Mouse (Mus musculus): ENCODE results near the gene Add1. TPM values are rescaled to one million over a fixed set of nuclear protein-coding genes. Genes with fewer than 3 reads are reported as not detected.
A peak's percentile ranks its signal among the peaks of the same experiment; 100 is the strongest.
"Not testable (repeated sequence)": the region's sequence is repeated elsewhere in the genome, so short reads cannot be mapped to it uniquely, and the experiment has no call there.

Add1 gene
- polyA plus RNA-seq, 1 experiment from 2014 or later = 158 TPM

DNA sequence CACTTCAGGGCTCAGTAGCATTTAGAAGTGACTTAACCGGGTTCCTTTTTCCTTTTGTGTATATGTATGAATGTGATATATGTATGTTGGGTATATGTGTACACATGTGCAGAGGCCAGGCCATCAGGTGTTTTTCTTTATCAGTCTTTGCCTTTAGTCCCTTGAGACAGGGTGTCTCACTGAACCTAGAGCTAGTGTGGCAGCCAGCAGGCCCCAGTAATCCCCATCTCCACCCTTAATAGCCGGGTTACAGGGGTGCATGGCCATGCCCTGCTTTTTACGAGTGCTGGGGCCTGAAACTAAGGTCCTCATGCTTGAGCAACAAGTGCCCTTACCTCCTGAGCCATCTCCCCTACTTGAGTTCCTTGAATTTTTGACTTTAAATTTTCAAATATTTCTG is 1.9 kb upstream of the Add1 start:
- ATAC-seq (replicated peaks; ENCODE audit: extremely low read depth, insufficient read depth, low FRiP score) = no peak

DNA sequence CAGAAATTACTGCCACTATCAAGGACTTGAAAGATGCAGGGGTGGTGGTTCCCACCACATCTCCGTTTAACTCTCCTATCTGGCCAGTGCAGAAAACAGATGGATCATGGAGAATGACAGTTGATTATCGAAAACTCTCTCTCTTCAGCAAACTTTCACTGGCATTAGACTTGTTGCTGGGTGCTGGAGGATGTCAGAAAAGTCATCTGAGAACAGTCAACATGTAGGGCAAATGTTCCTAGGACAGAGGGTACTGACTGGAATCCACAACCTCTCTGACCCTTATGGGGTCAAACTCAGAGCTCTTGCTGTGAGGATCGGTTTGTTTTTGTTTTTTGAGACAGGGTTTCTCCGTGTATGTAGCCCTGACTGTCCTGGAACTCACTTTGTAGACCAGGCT is 896 bp upstream of the Add1 start:
- H3K9ac ChIP-seq (ENCODE audit: low read length) = peak overlapping the region; percentile 82
- H3K4me3 ChIP-seq (ENCODE audit: low read length) = peak overlapping the region; percentile 97
- H3K36me3 ChIP-seq (ENCODE audit: control insufficient read depth, insufficient read depth); H3K27me3 ChIP-seq (ENCODE audit: control insufficient read depth, insufficient read depth, low read length); ATAC-seq (replicated peaks; ENCODE audit: extremely low read depth, insufficient read depth, low FRiP score); H3K9me3 ChIP-seq (replicated peaks; ENCODE audit: control insufficient read depth, low read length): not testable (repeated sequence)
- H3K4me2 ChIP-seq (ENCODE audit: low read depth, low read length) = peak overlapping the region; percentile 71
- WGBS = 26% methylated on average over 4 of the region's 4 CpGs
- peak overlapping the region; percentile 92 for H3K27ac ChIP-seq (ENCODE audit: low read length)
- peaks cover 16% of the 10 kb centered on the region for H3K4me1 ChIP-seq (ENCODE audit: control insufficient read depth, insufficient read depth, low read length)

More for the DNA sequence above, 1.9 kb upstream of the Add1 start:
- H3K9me3 ChIP-seq (replicated peaks; ENCODE audit: control insufficient read depth, low read length) = no peaks in the 10 kb centered on the region
- no peak overlapping the region for H3K4me2 ChIP-seq (ENCODE audit: low read depth, low read length)
- no peaks in the 10 kb centered on the region for H3K36me3 ChIP-seq (ENCODE audit: control insufficient read depth, insufficient read depth)
- H3K27me3 ChIP-seq (ENCODE audit: control insufficient read depth, insufficient read depth, low read length) = no peaks in the 10 kb centered on the region
- H3K27ac ChIP-seq (ENCODE audit: low read length) = no peak overlapping the region
- peaks cover 16% of the 10 kb centered on the region for H3K4me1 ChIP-seq (ENCODE audit: control insufficient read depth, insufficient read depth, low read length)
- no peak overlapping the region for H3K4me3 ChIP-seq (ENCODE audit: low read length)
- H3K9ac ChIP-seq (ENCODE audit: low read length) = no peak overlapping the region
- 89% methylated on average over 3 of the region's 3 CpGs for WGBS

DNA sequence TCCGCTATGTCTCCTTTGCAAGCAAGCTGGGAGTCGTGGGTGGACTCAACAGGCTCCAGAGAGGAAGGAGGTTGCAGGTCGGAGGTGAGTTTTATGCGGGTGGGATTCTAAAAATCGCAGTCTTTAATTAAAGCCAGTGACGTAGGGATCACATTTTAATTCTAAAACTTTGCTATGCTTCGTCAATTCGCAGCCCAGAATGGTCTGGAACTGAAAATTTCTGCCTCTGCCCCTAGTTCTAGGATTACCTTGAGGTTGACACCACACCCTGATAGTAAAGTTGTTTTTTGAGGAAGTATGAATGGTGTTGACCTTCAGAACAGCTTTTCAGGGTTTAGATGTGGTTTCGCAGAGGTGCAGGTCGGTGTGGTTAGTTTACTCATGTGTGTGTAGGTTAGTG is 1.3 kb downstream of the Add1 start:
- Histone ChIP-seq H3K9ac (ENCODE audit: low read length) (peak overlapping the region; percentile 99), H3K4me1 (ENCODE audit: control insufficient read depth, insufficient read depth, low read length) (peaks cover 16% of the 10 kb centered on the region), H3K4me3 (ENCODE audit: low read length) (peak overlapping the region; percentile 97), H3K4me2 (ENCODE audit: low read depth, low read length) (peak overlapping the region; percentile 89), H3K27me3 (ENCODE audit: control insufficient read depth, insufficient read depth, low read length) (no peaks in the 10 kb centered on the region), H3K9me3 (replicated peaks; ENCODE audit: control insufficient read depth, low read length) (no peaks in the 10 kb centered on the region), H3K27ac (ENCODE audit: low read length) (peak overlapping the region; percentile 90), H3K36me3 (ENCODE audit: control insufficient read depth, insufficient read depth) (no peaks in the 10 kb centered on the region)
- WGBS = 31% methylated on average over 10 of the region's 10 CpGs
- ATAC-seq (replicated peaks; ENCODE audit: extremely low read depth, insufficient read depth, low FRiP score) = no peak

DNA sequence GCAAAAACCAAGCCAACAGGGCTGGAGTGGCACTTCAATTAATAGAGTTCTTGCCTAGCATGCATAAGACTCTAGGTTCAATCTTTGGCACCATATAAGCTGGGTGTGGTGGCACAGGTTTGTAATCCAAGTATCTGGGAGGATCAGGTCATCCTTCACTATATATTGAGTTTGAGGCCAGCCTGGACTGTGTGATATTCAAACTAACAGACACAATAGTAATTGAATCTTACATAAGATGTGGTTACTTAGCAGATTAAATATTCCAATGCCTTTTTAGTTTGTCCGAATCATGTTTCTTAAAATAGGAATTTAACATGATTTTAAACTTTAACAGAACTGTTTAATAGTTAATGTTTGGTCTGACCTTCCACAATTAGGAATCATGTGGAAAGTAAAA is 2.8 kb downstream of the Add1 start:
- Histone ChIP-seq H3K27me3 (ENCODE audit: control insufficient read depth, insufficient read depth, low read length) (no peaks in the 10 kb centered on the region), H3K4me3 (ENCODE audit: low read length) (no peak overlapping the region), H3K4me2 (ENCODE audit: low read depth, low read length) (no peak overlapping the region), H3K9me3 (replicated peaks; ENCODE audit: control insufficient read depth, low read length) (no peaks in the 10 kb centered on the region), H3K9ac (ENCODE audit: low read length) (no peak overlapping the region), H3K27ac (ENCODE audit: low read length) (no peak overlapping the region), H3K36me3 (ENCODE audit: control insufficient read depth, insufficient read depth) (no peaks in the 10 kb centered on the region), H3K4me1 (ENCODE audit: control insufficient read depth, insufficient read depth, low read length) (peaks cover 16% of the 10 kb centered on the region)
- WGBS = 99% methylated on average over 1 of the region's 1 CpGs
- no peak for ATAC-seq (replicated peaks; ENCODE audit: extremely low read depth, insufficient read depth, low FRiP score)

DNA sequence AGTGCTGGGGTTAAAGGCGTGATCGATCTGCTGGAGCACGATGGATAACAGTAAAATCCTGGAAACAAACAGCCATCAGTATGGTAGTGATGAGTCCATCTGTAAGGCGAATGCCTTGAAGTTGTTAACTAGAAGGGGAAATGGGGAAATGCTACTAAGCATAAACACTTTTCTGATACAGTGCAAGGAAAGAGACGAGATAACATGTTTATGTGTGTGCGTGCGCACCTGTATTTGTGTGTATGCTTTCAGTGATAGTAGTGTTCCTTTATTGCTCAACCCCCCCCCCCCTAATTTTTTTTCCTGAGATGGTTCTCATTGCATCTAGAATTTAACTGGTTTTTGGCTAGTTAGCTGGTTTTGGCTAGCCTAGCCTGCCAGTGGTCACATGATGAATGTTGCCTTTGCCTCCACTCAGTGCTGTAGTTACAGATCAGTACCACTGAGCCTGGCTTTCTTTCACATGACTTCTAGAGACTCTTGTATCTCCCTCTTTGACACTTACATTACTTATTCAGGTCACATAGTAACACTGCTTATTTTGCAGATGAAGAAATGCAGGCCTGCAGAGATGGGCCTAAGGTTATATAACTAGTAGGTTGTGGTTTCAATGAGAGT is 4.7 kb downstream of the Add1 start:
- no peak overlapping the region for H3K4me2 ChIP-seq (ENCODE audit: low read depth, low read length)
- H3K27me3 ChIP-seq (ENCODE audit: control insufficient read depth, insufficient read depth, low read length) = no peaks in the 10 kb centered on the region
- no peaks in the 10 kb centered on the region for H3K9me3 ChIP-seq (replicated peaks; ENCODE audit: control insufficient read depth, low read length)
- H3K9ac ChIP-seq (ENCODE audit: low read length) = no peak overlapping the region
- no peaks in the 10 kb centered on the region for H3K36me3 ChIP-seq (ENCODE audit: control insufficient read depth, insufficient read depth)
- no peak overlapping the region for H3K4me3 ChIP-seq (ENCODE audit: low read length)
- peaks cover 28% of the 10 kb centered on the region for H3K4me1 ChIP-seq (ENCODE audit: control insufficient read depth, insufficient read depth, low read length)
- ATAC-seq (replicated peaks; ENCODE audit: extremely low read depth, insufficient read depth, low FRiP score) = no peak
- WGBS = 95% methylated on average over 7 of the region's 7 CpGs
- H3K27ac ChIP-seq (ENCODE audit: low read length) = no peak overlapping the region

DNA sequence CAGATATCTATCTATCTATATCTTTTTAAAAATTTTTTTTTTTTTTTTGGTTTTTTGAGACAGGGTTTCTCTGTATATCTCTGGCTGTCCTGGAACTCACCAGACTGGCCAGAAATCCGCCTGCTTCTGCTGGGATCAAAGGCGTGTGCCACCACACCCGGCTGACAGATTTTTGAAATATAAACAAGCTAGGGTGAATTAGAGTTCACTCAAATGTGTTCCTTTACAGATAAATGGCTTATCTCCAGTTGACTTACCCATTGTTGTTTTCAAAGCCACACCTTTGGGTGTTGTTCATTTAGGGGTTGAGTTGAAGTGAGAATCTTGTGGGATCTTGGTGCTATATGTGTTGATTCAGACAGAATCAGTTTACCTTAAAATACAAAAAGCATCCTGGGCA is 5.9 kb downstream of the Add1 start:
- Histone ChIP-seq H3K4me3 (ENCODE audit: low read length) (no peak overlapping the region), H3K4me2 (ENCODE audit: low read depth, low read length) (no peak overlapping the region), H3K36me3 (ENCODE audit: control insufficient read depth, insufficient read depth) (no peaks in the 10 kb centered on the region), H3K27ac (ENCODE audit: low read length) (no peak overlapping the region), H3K4me1 (ENCODE audit: control insufficient read depth, insufficient read depth, low read length) (peaks cover 36% of the 10 kb centered on the region), H3K9me3 (replicated peaks; ENCODE audit: control insufficient read depth, low read length) (no peaks in the 10 kb centered on the region), H3K27me3 (ENCODE audit: control insufficient read depth, insufficient read depth, low read length) (no peaks in the 10 kb centered on the region), H3K9ac (ENCODE audit: low read length) (no peak overlapping the region)
- WGBS = 76% methylated on average over 3 of the region's 3 CpGs
- no peak for ATAC-seq (replicated peaks; ENCODE audit: extremely low read depth, insufficient read depth, low FRiP score)

DNA sequence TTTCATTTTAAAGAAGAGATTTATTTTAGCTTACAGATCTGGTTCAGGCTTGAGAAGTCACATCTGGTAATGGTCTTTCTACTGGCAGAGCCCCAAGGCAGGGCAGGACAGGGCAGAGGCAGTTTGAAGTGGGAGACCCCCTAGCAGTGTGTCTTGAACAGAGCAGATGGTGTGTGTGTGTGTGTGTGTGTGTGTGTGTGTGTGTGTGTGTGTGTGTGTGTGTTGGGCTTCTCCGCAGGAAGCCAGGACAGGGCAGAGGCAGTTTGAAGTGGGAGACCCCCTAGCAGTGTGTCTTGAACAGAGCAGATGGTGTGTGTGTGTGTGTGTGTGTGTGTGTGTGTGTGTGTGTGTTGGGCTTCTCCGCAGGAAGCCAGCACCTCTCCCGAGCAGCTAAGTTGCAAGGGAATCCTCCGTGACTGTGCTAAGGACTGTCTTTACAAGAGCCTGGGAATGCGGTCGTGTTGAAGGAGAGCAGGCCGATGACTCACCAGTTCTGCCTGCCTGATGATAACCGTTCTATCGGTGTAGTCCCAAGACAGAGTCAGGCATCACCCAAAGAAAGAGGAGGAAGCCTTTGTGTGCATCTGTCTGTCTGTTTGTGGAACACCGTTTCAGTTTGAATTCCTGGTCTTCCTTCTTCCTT is 8.3 kb downstream of the Add1 start:
- H3K9me3 ChIP-seq (replicated peaks; ENCODE audit: control insufficient read depth, low read length); H3K36me3 ChIP-seq (ENCODE audit: control insufficient read depth, insufficient read depth); H3K27me3 ChIP-seq (ENCODE audit: control insufficient read depth, insufficient read depth, low read length): not testable (repeated sequence)
- peak; percentile 77 for ATAC-seq (replicated peaks; ENCODE audit: extremely low read depth, insufficient read depth, low FRiP score)
- H3K4me2 ChIP-seq (ENCODE audit: low read depth, low read length) = peak overlapping the region; percentile 54
- 8% methylated on average over 10 of the region's 10 CpGs for WGBS
- peak overlapping the region; percentile 12; the same call in 1 of the 2 replicates for H3K4me3 ChIP-seq (ENCODE audit: low read length)
- peak overlapping the region; percentile 81 for H3K27ac ChIP-seq (ENCODE audit: low read length)
- peak overlapping the region; percentile 25; the same call in 1 of the 2 replicates for H3K9ac ChIP-seq (ENCODE audit: low read length)
- peaks cover 23% of the 10 kb centered on the region for H3K4me1 ChIP-seq (ENCODE audit: control insufficient read depth, insufficient read depth, low read length)

DNA sequence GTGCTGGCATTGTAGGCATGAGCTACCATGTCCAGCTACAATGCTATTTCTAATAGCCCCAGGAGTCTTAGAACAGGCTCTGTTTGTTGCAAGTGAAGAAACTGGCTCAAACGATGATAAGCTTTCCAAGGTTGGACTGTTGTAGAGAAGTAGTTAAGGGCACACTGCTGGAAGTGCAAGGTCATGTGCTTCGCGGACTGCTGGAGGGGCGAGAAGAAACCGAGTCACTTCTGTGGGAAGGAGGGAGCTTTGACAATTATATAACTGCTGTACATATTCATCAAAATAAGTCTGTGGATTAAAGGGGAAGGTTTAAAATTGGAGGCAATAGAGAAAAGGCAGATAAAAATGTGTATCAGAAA is 8.8 kb downstream of the Add1 start:
- Histone ChIP-seq H3K9ac (ENCODE audit: low read length) (peak overlapping the region; percentile 25; the same call in 1 of the 2 replicates), H3K4me3 (ENCODE audit: low read length) (peak overlapping the region; percentile 12; the same call in 1 of the 2 replicates), H3K4me2 (ENCODE audit: low read depth, low read length) (peak overlapping the region; percentile 54), H3K27ac (ENCODE audit: low read length) (peak overlapping the region; percentile 81), H3K36me3 (ENCODE audit: control insufficient read depth, insufficient read depth) (no peaks in the 10 kb centered on the region), H3K27me3 (ENCODE audit: control insufficient read depth, insufficient read depth, low read length) (no peaks in the 10 kb centered on the region), H3K4me1 (ENCODE audit: control insufficient read depth, insufficient read depth, low read length) (peaks cover 25% of the 10 kb centered on the region), H3K9me3 (replicated peaks; ENCODE audit: control insufficient read depth, low read length) (no peaks in the 10 kb centered on the region)
- ATAC-seq (replicated peaks; ENCODE audit: extremely low read depth, insufficient read depth, low FRiP score) = no peak
- WGBS = 34% methylated on average over 5 of the region's 5 CpGs

DNA sequence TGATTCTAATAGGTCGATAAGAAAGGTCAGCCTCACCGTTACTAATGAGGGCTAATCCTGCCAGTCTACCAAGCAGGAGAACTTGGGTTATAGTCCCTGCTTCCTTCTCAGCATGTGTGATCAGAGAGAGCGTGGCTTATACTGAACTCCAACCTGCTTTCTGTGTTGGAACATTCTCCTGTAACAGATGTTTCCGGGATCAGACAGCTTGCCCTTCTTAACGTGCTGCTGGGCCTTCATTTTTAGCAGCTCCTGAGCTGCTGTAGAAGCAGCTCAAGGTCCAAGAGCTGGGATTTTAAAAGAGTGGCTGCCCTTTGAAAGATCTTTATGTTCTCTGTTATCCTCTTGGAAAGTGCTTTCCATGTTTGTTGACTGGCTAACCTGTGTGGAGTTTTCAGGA is 11.8 kb downstream of the Add1 start:
- no peak for ATAC-seq (replicated peaks; ENCODE audit: extremely low read depth, insufficient read depth, low FRiP score)
- Histone ChIP-seq H3K9ac (ENCODE audit: low read length) (no peak overlapping the region), H3K27ac (ENCODE audit: low read length) (no peak overlapping the region), H3K4me2 (ENCODE audit: low read depth, low read length) (no peak overlapping the region), H3K27me3 (ENCODE audit: control insufficient read depth, insufficient read depth, low read length) (no peaks in the 10 kb centered on the region), H3K4me3 (ENCODE audit: low read length) (no peak overlapping the region), H3K36me3 (ENCODE audit: control insufficient read depth, insufficient read depth) (no peaks in the 10 kb centered on the region), H3K9me3 (replicated peaks; ENCODE audit: control insufficient read depth, low read length) (no peaks in the 10 kb centered on the region), H3K4me1 (ENCODE audit: control insufficient read depth, insufficient read depth, low read length) (peaks cover 25% of the 10 kb centered on the region)
- WGBS = 70% methylated on average over 5 of the region's 5 CpGs
